ENCODE assay signal across 19 mouse cellular contexts in genomic region chr5:111490599-111490998, GRCm38 (mm10).
A peak's percentile ranks its signal among the peaks of the same experiment; 100 is the strongest.
DNase-seq lines count a peak whose midpoint lies in the region; ATAC-seq lines count a peak whose summit lies in the region.
"Had no signal": no experiment of that assay in that cellular context is flagged by ENCODE, and none has a peak within 500 bp of the region (broad histone marks: within the 10 kb centered on the region; RNA-seq: fewer than 3 reads in every experiment).

No protein-coding gene starts in this region.

- peak; percentile 35 for DNase-seq in gastrocnemius, postnatal 25 days
- no peak for DNase-seq in gastrocnemius, postnatal 10 days
- DNase-seq in heart, adult 8-10 months (ENCODE audit: low spot score) = peak; percentile 80
- no peak for DNase-seq in right cerebral cortex, adult 2 months (ENCODE audit: low spot score in 2 of 2)
- DNase-seq in spleen, postnatal 14 days (ENCODE audit: low spot score in 2 of 2) = no peak
- no peak for DNase-seq in urinary bladder, postnatal 14 days (ENCODE audit: low spot score)
- DNase-seq: lung, adult 2 months; right cerebral cortex, postnatal 4 days had no signal

- 21% methylated on average over 4 of the region's 4 CpGs for WGBS in heart, embryonic 16.5 days

- 0 out of 2 replicates have a peak overlapping the region, but pooled peaks have one; percentile 11 for H3K4me3 ChIP-seq in heart, embryonic 16.5 days (ENCODE audit: low read length)
- H3K4me3 ChIP-seq: embryonic facial prominence, embryonic 10.5 days; forebrain, embryonic 15.5 days; kidney, embryonic 15.5 days; layer of hippocampus, adult 2 months; limb, embryonic 10.5 days; midbrain, embryonic 12.5 days had no signal

- peak overlapping the region; percentile 80 for H3K27ac ChIP-seq in heart, embryonic 16.5 days (ENCODE audit: low read length)
- H3K27ac ChIP-seq: embryonic facial prominence, embryonic 10.5 days; forebrain, embryonic 15.5 days; hindbrain, embryonic 14.5 days; kidney, embryonic 15.5 days; layer of hippocampus, adult 2 months; limb, embryonic 10.5 days; macrophage; midbrain, embryonic 12.5 days had no signal

- H3K4me1 ChIP-seq in heart, embryonic 16.5 days (ENCODE audit: control insufficient read depth, insufficient read depth, low read length) = peaks cover 16% of the 10 kb centered on the region
- H3K4me1 ChIP-seq: embryonic facial prominence, embryonic 10.5 days; kidney, embryonic 15.5 days; limb, embryonic 10.5 days; midbrain, embryonic 12.5 days had no signal

- H3K9ac ChIP-seq in heart, embryonic 16.5 days (ENCODE audit: low read length) = 0 out of 2 replicates have a peak overlapping the region, but pooled peaks have one; percentile 39
- H3K9ac ChIP-seq: forebrain, embryonic 15.5 days; hindbrain, embryonic 14.5 days; kidney, embryonic 15.5 days; midbrain, embryonic 12.5 days had no signal

- H3K9me3 ChIP-seq in heart, embryonic 16.5 days (replicated peaks; ENCODE audit: control insufficient read depth, low read length) = no peaks in the 10 kb centered on the region
- H3K9me3 ChIP-seq: embryonic facial prominence, embryonic 10.5 days; forebrain, embryonic 15.5 days; kidney, embryonic 15.5 days; limb, embryonic 10.5 days; midbrain, embryonic 12.5 days had no signal

- no peaks in the 10 kb centered on the region for H3K36me3 ChIP-seq in heart, embryonic 16.5 days (ENCODE audit: control insufficient read depth, insufficient read depth)
- H3K36me3 ChIP-seq: embryonic facial prominence, embryonic 10.5 days; forebrain, embryonic 15.5 days; kidney, embryonic 15.5 days; limb, embryonic 10.5 days; midbrain, embryonic 12.5 days had no signal

- peak overlapping the region; percentile 26 for H3K4me2 ChIP-seq in heart, embryonic 16.5 days (ENCODE audit: low read depth, low read length)
- H3K4me2 ChIP-seq: forebrain, embryonic 15.5 days; hindbrain, embryonic 14.5 days; kidney, embryonic 15.5 days; liver, embryonic 11.5 days; midbrain, embryonic 12.5 days had no signal

- peak; percentile 89 for ATAC-seq in heart, embryonic 16.5 days (replicated peaks; ENCODE audit: extremely low read depth, insufficient read depth, low FRiP score)
- ATAC-seq: forebrain, embryonic 15.5 days; intestine, embryonic 16.5 days had no signal

- H3K27me3 ChIP-seq in heart, embryonic 16.5 days (ENCODE audit: control insufficient read depth, insufficient read depth, low read length) = no peaks in the 10 kb centered on the region
- H3K27me3 ChIP-seq: forebrain, embryonic 15.5 days; midbrain, embryonic 12.5 days had no signal

Comparison
In these comparisons a context has a peak if more than half of its experiments do, and no peak if none do; other contexts are left out.
1. DNase-seq: peak in gastrocnemius, postnatal 25 days (single experiment) and heart, adult 8-10 months (single experiment); none in gastrocnemius, postnatal 10 days (single experiment), right cerebral cortex, adult 2 months (0 of 2), spleen, postnatal 14 days (0 of 2) and urinary bladder, postnatal 14 days (single experiment).